Mouse (Mus musculus) regulatory T cell (primary cell): ENCODE measurements around the gene Gm20696.

Experiments
- in situ Hi-C: fragments of 300-600 bp; cut with MboI, MseI; formaldehyde crosslinking; loops from one replicate; pipeline ENCODE4 v1.15.1; 2025; ENCODE audit warnings: high pct_unique_total_duplicates

The Gm20696 gene

DNA sequence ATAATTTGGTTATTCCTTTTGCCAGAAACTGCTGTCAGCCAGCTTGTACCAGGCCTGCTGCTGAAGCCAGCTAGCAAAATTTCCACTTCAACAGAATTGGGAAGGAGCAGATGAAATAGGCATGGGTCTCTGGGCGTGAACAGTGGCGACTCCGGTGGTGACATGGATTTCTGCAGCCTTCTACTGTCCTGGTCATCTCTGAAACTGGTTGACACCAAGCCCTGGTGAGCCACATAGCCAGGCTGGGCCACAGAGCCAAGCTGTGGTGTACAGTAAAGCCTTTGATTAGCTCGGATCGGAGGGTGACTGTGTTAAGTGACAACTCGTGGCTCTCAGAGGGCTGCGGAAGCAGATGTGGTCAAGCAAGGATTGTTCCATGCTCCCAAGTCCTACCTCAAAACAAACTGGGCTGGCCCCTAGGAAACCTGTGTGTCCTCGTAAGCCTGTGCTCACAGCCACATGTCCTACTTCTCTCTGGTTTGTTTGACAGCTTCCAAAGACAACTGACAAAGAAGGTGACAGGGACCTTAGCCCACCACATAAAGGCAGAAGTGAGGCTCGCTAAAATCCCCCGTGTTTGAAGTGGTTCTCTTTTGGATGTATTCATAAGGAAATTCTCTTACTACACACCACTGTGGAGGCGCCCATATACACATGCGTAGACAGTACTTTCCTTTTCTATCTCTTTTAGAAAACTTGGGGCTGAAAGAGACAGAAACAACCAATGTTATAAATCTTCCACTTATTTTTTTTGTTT, 180.5 kb downstream of the Gm20696 start:
- in situ Hi-C loops: no loop called here

DNA sequence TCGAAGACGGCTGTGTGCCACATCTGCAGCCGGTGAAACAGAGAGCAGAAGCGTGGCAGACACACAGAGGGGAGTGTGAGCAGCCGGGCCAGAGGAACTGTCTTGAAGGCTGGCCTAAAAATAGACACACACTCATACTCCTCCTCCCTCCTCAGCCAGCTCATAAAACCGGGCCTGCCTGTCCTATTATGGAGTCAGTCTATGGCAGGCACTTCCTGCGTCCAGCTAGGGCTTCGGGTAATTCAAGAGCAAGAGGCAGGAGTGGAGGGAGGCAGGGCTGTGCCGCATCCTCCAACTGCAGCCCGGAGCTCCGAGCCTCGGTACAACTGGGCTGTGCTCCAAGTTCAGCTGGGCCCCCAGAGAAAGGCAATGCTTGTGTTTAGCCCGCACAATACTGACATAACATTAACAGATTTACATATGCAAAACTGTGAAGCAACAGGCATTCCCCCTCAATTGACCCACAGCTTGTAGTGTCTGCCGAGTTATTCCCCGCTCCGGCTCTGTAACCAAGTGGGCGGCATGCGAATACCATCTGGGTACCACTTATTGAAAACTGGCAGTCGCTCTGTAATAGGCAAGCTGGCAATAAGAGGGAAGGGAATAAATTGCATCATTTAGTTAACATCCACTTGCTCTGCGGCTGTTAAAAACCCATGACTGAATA, 181.2 kb downstream of the Gm20696 start:
- in situ Hi-C loops: no loop called here

DNA sequence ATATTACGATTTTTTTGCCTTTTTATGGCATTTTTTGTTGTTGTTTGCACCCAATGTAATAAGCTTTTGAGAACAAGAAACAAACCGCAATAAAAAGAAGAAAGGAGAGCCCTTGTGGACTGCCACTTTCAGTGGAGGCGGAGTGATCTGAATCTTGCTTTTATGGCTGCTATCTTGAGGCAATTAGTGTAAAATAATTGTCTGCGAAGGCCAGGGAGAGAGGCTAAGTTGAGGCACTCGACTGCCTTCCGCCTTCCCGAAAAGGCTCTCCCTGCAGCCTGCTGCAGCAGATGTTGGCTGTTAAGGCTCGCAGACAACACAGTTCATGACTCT, 181.7 kb downstream of the Gm20696 start:
- in situ Hi-C loops: no loop called here

DNA sequence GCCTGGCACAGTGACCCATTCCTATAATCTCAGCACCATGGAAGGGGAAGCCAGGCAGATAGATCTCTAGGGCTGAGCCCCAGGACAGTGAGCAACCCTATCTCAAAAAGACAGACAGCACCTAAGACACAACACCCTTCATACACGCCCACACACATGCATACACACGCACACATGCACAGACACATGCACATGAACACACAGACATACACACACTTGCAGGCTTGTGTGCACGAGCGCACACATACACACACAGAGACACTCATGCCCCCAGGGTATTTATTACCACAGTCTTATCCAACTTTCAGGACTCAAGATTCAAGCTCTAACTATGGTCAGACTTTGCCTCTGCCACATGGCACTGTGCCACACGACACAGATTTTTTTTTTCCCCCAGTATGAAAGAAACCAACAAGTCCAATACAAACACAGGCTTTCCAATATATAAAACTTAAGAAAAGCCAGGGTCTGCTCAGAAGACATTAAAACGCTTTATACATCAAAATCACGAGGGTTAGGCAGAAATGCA, 182.3 kb downstream of the Gm20696 start:
- in situ Hi-C loops: no loop called here

DNA sequence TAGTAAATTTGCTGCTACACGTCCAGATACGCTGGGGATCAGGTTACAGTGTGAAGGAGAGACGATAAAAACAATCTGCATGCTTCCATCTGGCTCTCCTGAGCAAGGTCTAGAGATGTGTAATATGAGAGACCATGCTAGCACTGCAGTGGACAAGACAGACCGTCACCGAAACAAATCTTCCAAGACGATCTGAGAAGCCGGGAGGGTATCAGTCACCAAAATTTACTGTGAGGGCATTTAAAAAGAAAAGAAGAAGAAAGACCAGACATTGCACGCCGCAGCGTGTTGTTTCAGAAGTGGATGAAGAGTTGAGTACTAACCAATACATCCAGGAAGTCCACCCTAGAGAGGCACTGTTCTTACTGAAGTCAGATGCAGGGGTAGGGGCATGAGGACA, 183.0 kb downstream of the Gm20696 start:
- in situ Hi-C loops: no loop called here

DNA sequence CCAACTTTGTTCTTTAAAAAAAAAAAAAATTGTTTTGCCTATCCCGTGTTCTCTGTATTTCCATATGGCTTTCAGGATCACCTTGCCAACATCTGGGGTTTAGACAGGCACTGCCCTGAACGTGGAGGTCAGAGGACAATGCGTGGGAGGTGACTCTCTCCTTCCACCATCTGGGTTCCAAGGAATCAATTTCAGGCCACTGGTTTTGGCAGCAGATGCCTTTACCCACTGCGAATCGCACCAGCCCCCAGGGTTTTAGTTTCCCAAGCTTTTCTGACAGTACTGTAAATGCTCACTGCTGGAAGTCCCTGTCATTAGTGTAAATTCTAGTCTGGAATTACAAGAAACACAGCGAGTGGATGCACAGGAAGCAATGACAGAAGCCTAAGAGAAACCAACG, 185.0 kb downstream of the Gm20696 start:
- in situ Hi-C loops: no loop called here

DNA sequence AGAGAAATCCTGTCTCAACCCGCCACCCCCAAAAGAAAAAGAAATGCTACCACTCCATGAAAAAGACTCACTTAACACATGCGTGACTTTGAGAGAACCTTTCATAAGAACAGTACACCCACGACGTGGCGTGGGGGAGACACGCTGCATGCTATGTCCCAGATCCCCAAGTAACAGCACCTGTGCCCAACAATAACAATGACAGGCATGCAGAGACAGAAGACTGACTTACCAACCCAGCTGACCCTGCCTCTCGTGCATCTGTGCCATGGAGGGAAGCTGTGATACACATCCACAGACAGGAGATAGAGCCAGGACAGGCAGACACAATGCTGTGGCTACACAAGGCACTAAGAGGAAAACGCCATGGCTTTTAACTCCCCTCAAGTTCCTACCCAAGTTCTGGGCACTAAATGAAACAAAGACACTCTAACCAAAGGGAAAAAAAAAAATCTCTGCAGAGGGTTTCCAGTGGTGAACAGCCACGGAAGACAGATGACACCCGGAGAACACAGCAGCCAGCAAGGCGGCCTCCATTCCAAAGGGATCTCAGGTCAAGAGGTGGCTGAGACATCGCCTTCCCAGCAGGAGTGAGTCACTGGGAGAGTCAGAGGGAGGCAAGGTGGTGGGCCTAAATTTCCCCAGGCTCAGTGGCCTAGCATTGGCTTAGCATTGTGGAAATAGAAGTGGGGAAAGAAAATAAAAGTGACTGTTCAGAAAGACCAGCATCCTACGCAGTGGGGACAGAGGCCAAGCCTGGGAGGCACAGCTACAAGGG, 187.5 kb downstream of the Gm20696 start:
- in situ Hi-C loops: no loop called here

DNA sequence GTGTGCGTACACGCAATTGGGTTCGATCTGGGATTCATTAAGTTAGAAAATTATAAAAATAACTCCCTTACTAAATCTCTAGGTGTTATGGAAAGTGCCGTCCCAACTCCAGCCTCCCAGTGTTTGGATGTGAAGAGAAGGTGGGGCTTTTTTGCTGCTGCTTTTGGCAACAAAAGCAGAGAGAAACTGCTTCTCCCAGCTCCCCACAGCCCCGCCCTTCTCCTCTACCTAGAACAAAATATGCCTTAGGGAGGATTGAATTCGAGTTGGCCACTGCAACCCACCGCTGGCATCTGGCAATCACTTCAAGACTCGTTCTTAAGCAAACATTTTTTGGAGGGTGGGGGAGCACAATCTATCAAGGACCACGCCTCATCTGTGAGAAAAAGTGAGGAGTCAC, 191.6 kb downstream of the Gm20696 start:
- in situ Hi-C loops: no loop called here

DNA sequence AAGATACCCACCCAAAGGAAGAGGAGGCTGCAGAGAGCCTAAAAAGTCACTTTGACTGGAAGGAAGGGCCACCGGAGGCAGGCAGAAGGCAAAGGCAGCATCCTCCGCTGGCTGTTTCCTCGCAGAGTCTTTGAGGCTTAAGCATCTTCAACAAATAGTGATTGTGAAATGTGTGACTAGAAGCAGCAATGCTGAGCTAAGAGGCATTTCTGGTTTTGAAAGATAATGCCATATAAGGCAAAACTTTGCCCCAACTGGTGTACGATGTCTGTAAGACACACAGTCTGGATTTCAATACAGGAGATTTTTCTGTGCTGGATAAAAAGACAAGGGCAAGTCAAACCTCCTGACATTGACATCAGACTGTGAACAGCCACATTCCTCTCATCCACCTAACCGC, 195.7 kb downstream of the Gm20696 start:
- in situ Hi-C loops: no loop called here

DNA sequence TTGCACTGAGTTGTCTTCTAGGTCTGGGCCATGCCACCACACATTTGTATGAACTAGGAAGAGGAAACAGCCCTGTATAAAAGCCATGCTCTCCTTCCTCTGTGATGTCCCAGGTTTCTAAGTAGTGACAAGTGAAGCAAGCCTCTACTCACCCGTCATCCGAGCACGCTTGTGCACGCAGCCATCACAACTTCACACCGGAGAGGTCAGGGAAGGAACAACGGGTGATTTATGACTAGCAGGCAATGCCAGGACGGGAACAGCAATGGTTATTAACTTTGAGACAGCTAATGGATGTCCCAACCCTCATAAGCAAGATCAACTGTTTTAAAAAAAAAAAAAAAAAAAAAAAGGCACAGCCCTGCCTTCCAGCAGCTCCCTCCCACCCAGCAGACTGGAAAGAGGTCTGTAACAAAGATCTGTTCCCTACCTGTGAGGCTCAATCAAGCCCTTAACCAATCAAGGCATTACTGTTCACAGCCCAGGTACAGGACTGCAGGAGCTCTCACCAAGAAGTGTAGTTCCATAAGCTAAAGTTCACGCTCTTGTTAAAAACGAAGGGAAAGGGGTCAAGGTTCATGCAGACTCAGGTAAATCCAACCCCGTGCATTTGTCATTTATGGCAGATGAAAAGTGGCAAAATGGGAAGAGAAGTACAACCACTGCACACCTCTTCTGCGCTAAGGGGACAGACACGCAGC, 197.3 kb downstream of the Gm20696 start:
- in situ Hi-C loops: no loop called here

DNA sequence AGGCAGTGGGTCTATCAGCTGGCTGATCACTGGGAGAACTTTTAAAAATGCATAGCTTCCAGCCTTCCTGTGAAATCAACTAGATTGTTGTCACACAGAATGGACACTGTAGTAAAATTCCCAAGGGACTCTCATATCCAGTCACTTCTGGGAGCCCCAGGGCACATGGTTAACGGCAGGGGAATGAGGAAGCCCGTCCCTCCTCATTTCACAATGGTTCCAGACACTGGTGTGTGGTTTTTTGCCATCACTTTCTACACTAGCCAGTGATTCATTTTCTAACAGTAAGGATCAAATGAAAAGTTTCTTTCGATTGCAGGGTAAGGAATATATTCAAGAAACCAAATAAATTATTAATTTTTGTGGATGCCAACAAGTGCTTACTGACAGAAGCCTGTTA, 198.8 kb downstream of the Gm20696 start:
- in situ Hi-C loops: no loop called here

DNA sequence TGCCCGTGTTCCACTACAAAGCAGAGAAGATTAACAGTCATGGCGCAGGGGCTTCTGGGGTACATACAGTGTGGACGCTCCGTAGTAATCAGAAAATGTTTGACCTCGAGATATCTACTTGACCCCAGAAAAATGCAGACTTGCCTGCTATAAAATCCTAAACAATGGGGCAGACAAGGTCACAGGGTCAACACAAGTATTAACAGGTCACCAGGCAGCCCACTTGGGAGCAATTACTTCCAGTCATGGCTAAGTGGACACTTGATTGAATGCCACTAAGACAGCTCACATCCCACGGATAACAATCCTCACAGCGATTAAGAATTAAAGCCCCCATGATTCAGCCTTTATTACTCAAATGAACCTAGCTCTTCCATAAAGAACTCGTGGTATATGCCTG, 199.5 kb downstream of the Gm20696 start:
- in situ Hi-C loops: no loop called here

DNA sequence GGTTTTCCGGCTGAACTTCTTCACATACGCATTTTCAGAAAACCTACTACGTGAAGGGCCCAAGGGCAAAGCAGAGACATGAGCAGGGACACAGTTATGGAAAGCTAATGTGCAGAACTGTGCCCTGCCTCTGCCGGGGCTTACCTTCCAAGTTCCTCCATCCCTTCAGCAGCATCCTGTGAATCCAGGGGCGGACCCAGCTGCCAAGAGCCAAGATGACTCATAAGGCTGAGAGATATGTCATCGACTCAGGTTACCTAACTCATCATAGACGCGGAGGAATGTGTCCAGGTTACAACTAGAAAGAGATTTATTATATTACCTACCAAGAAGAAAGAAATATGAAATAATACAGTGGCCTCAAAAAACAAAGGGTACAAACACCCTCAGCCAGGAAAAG, 200.2 kb downstream of the Gm20696 start:
- in situ Hi-C loops: no loop called here

DNA sequence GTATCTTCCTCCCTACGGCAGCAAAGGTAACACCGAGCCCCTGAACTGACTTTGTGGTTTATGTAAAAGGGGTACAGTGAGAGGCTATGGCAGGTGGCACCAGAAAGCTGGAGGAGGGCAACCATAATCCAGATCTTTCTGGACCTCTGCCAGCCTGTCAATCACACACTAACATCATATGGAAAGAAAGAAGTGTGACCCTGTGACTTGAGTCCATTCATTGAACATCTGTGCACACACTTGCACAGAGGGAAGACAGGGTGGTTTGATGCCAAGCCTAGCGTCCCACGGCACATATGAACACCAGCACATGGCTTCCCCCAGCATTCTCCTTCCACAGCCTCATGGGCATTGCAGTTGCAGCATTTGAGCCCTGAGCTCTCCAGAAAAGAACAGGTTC, 202.1 kb downstream of the Gm20696 start:
- in situ Hi-C loops: no loop called here

DNA sequence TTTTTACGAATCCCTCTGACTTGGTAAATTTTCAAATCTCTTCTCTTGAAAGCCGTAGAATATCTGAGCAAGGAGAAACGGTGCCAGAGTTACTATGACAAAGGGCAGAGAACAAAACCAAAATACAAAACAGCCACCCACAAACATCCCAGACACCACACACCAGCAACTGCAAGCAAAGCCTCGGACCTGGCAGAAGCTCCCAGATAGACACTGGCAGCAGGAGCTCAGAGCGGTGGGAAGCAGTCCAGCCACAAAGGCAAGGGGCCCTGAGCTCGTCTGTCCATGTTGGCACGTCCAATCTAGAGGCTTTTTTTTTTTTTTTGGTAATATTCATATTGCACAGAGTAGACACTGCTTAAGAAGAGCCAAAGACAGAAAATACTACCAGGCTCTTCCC, 202.7 kb downstream of the Gm20696 start:
- in situ Hi-C loops: no loop called here

DNA sequence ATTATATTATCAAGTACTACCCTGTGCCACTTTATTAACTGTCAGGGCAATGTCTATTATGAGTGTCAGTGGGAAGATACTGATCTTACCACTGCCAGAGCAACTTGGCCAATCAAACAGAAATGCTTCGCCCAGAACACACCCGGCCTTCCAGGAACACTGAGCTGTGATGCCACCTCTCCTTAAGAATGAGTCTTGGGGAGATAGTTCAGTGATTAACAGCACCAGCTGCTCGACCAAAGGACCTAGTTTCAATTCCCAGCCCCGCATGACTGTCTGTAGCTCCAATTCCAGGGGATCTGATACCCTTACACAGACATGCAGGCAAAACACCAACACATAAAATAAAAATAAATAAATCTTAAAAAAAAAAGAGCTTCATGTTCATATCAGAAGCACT, 207.8 kb downstream of the Gm20696 start:
- in situ Hi-C loops: no loop called here

DNA sequence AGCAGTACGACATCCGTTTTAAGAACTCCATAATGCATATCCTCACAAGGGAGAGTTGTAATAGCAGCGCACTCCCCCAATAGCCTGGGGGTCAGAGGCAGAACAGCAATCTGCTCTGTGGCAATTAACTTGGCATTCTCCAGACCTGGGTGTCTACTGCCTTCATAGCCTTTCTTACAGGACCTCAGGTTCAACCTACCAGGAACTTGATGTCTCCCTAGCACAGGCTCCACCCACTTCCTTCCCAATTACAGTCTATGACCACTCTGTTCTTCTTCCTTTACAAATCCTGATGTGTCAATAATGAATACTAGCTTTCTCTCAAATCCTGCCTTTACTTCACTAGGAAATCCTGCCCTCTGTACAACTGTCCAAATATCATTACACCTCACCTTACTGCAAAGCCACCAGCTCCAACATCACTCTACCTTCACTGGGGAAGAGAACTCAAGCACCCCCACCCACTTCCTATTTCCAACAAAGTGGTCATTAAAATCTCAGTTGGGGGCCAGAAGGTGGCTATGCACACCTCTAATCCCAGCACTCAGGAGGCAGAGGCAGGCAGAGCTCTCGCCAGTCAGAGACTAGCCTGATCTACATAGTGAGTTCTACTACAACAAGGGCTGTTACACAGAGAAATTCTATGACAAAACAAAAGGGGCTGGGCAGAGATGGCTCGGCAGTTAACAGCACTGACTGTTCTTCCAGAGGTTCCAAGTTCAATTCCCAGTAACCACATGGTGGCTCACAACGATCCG, 212.7 kb downstream of the Gm20696 start:
- in situ Hi-C loops: no loop called here

DNA sequence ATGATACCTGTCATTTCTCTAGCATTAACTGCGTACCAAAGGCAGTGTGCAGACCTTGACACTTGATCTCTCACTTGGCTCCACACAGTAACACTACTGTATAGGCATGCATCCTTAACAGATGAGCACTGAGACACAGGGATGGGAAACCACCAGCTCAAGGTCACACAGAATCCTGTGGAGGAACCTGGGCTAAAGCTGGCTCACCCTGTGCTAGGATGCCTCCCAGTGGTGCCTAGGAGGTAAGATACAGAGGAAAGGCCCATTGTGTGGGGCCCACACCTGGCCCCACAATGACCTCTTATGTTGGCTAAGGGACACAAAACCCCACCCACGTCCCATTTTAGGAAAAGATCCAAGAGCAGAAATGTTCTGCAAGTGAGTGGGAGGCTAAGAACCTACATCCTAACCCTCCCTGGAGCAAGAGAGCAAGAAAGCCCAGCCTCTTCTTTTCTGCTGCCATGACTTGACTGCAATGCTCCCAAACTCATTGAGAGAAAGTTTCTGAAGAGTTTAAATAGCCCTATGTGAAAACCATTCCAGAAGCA, 213.9 kb downstream of the Gm20696 start:
- in situ Hi-C loops: no loop called here

DNA sequence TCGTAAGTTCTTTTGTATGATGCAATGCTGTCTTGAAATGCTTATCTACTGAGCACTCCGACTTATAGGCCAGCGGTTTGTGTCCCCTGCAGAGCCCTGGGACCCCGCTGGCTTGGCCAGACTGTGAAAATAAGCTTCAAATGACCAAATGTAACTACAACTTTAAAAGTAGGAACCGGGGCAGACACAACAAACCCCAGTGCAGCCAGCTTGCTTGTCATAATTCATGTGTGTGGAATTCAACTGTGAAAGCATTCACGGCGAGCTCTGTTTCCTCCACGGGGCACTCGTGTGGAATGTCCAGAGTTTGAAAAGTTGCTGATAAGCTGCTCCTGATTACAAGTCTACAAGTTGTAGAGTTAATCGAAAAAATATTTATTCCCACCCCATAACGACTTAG, 215.1 kb downstream of the Gm20696 start:
- in situ Hi-C loops: no loop called here

DNA sequence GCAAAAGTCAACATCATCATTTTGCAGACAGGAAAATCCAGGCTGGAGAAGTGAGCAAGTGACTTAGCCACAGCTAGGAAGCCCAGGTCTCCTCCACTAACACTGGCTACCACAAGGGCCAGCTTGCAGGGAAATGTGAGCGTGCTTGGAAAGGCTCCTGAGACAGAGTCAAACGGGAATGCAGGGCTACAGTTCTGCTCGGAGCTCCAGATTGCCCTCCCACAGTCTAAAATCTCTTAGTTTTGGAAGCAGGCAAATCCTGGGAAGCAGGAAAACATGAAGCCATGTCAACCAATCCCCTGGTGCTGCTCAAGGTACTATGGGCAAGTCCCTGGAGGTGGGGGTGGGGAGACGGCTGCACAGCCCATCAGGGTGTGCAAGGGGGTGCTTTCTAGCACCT, 219.2 kb downstream of the Gm20696 start:
- in situ Hi-C loops: no loop called here

DNA sequence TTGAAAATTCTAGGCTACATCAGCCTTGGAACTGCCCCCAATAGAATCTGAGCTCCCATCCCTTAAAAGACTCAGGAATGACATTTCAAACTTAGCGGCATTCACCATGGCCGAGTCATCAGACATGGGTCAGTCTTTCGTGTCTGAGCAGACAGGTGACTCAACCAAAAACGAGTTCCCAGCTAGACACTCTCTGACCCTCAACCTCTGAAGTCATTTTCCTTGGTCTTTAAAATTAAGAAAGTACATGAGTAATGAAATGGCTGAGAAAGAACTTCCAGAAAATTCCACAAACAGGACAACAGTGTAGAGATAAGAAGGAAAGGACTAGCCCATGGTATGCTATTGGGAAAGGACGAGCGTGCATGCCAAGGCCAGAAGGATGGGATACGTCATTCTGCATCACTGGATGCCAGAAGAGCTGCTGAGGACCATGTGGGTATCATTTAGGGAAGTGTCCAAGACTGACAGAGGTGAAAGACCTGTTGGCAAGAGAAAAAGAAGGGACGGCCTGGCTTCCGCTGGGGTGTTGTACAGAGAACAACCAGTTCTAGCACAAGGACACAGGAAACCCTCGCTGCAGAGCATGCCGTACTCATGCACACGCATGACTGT, 219.7 kb downstream of the Gm20696 start:
- in situ Hi-C loops: no loop called here
